Mouse (Mus musculus) cerebellum, adult 9-11 months (tissue): ENCODE measurements around the gene Padi6.

ENCODE experiments used
- DNase-seq: peaks from one replicate; pipeline ENCODE4 v3.0.0; 2022

The Padi6 gene

GRCm38 (mm10) chr4:140744654-140745053, 2.2 kb upstream of the Padi6 start:
- DNase-seq = peak; percentile 35

- no peak for DNase-seq
Measured at GRCm38 (mm10) chr4:140743086-140743485, 643 bp upstream of the Padi6 start.

GRCm38 (mm10) chr4:140741401-140741800, 1.0 kb downstream of the Padi6 start:
- DNase-seq = no peak

GRCm38 (mm10) chr4:140740655-140741054, 1.8 kb downstream of the Padi6 start:
- DNase-seq = no peak

- DNase-seq = no peak
Measured at GRCm38 (mm10) chr4:140732871-140733270, 9.6 kb downstream of the Padi6 start.

- no peak for DNase-seq
Measured at GRCm38 (mm10) chr4:140731654-140732053, 10.8 kb downstream of the Padi6 start.

- DNase-seq = no peak
Measured at GRCm38 (mm10) chr4:140726907-140727306, 15.5 kb downstream of the Padi6 start.

- no peak for DNase-seq
Measured at GRCm38 (mm10) chr4:140724739-140725138, 17.7 kb downstream of the Padi6 start.

GRCm38 (mm10) chr4:140723801-140724200, 18.6 kb downstream of the Padi6 start:
- DNase-seq = no peak

GRCm38 (mm10) chr4:140723192-140723591, 19.3 kb downstream of the Padi6 start:
- no peak for DNase-seq

- no peak for DNase-seq
Measured at GRCm38 (mm10) chr4:140722710-140723109, 19.7 kb downstream of the Padi6 start.

- DNase-seq = no peak
Measured at GRCm38 (mm10) chr4:140721968-140722490, 20.4 kb downstream of the Padi6 start.

GRCm38 (mm10) chr4:140720091-140720490, 22.4 kb downstream of the Padi6 start:
- DNase-seq = no peak

- DNase-seq = no peak
Measured at GRCm38 (mm10) chr4:140718436-140718835, 24.0 kb downstream of the Padi6 start.

GRCm38 (mm10) chr4:140716994-140717393, 25.4 kb downstream of the Padi6 start:
- no peak for DNase-seq

- DNase-seq = no peak
Measured at GRCm38 (mm10) chr4:140714586-140714985, 27.9 kb downstream of the Padi6 start.

GRCm38 (mm10) chr4:140713480-140714365, 28.7 kb downstream of the Padi6 start:
- DNase-seq = peak; percentile 98

- no peak for DNase-seq
Measured at GRCm38 (mm10) chr4:140711360-140711759, 31.1 kb downstream of the Padi6 start.

- DNase-seq = no peak
Measured at GRCm38 (mm10) chr4:140710781-140711180, 31.7 kb downstream of the Padi6 start.

GRCm38 (mm10) chr4:140709617-140710016, 32.8 kb downstream of the Padi6 start:
- DNase-seq = no peak

GRCm38 (mm10) chr4:140709111-140709510, 33.3 kb downstream of the Padi6 start:
- DNase-seq = no peak

- no peak for DNase-seq
Measured at GRCm38 (mm10) chr4:140708297-140708927, 34.0 kb downstream of the Padi6 start.

- no peak for DNase-seq
Measured at GRCm38 (mm10) chr4:140707615-140708014, 34.8 kb downstream of the Padi6 start.

- DNase-seq = peak; percentile 48
Measured at GRCm38 (mm10) chr4:140704166-140704565, 38.3 kb downstream of the Padi6 start.
